Mouse (Mus musculus) inflammation-experienced regulatory T-cells, adult 6 months (primary cell): Measurements from ENCODE around the gene Tmem151b. TPM values are rescaled to one million over a fixed set of nuclear protein-coding genes. Genes with fewer than 3 reads are reported as not detected.

ENCODE experiments used
- ATAC-seq: one replicate; pipeline ENCODE4 v1.8.0; 2017
- polyA plus RNA-seq, 3 experiments: library from polyadenylated mRNA; unstranded; fragments of 100-300 nt; shearing (Covaris generic); gene quantifications; one replicate each; pipeline ENCODE4 v1.2.1; 2017

Gene Tmem151b
- polyA plus RNA-seq, 3 experiments from 2014 or later: 0.12 to 0.63 (median 0.14) TPM

GRCm38 (mm10) chr17:45563655-45564530 is 14.4 kb upstream of the Tmem151b start, which contains the start of gene Slc35b2:
TSS of gene Slc35b2 (plus strand) at chr17:45563874.
- ATAC-seq: peak; percentile 75

- no peak for ATAC-seq
Observed at GRCm38 (mm10) chr17:45563216-45563615, 13.7 kb upstream of the Tmem151b start.

GRCm38 (mm10) chr17:45559732-45560525 is 10.5 kb upstream of the Tmem151b start:
- no peak for ATAC-seq

- ATAC-seq: peak; percentile 54
Observed at GRCm38 (mm10) chr17:45557998-45558862, 8.8 kb upstream of the Tmem151b start.

- ATAC-seq: no peak
Observed at GRCm38 (mm10) chr17:45557246-45557824, 7.9 kb upstream of the Tmem151b start.

GRCm38 (mm10) chr17:45556514-45557245 is 7.2 kb upstream of the Tmem151b start:
- ATAC-seq: no peak

- no peak for ATAC-seq
Observed at GRCm38 (mm10) chr17:45556107-45556489, 6.6 kb upstream of the Tmem151b start.

GRCm38 (mm10) chr17:45555452-45556106 is 6.1 kb upstream of the Tmem151b start, which contains the start of gene Nfkbie:
TSS of gene Nfkbie (plus strand) at chr17:45555703.
- ATAC-seq: peak; percentile 65

GRCm38 (mm10) chr17:45554420-45554819 is 4.9 kb upstream of the Tmem151b start:
- no peak for ATAC-seq

- no peak for ATAC-seq
Observed at GRCm38 (mm10) chr17:45553065-45553464, 3.6 kb upstream of the Tmem151b start.

GRCm38 (mm10) chr17:45551816-45552451 is 2.5 kb upstream of the Tmem151b start:
- peak; percentile 61 for ATAC-seq

- no peak for ATAC-seq
Observed at GRCm38 (mm10) chr17:45551249-45551796, 1.8 kb upstream of the Tmem151b start.

- ATAC-seq: no peak
Observed at GRCm38 (mm10) chr17:45550253-45550652, 776 bp upstream of the Tmem151b start.

GRCm38 (mm10) chr17:45548541-45549512 is 650 bp downstream of the Tmem151b start:
- no peak for ATAC-seq

GRCm38 (mm10) chr17:45547461-45548190 is 1.9 kb downstream of the Tmem151b start:
- ATAC-seq: no peak

- ATAC-seq: no peak
Observed at GRCm38 (mm10) chr17:45546941-45547340, 2.5 kb downstream of the Tmem151b start.

GRCm38 (mm10) chr17:45545278-45545961 is 4.1 kb downstream of the Tmem151b start:
- ATAC-seq: no peak
